Mouse (Mus musculus) gastrocnemius, postnatal 14 days (tissue): Measurements from ENCODE around the gene Gm17482. TPM values are rescaled to one million over a fixed set of nuclear protein-coding genes. Genes with fewer than 3 reads are reported as not detected.

Experiments
- DNase-seq: peaks from one replicate; pipeline ENCODE4 v3.0.0; 2021; ENCODE audit warnings: mixed read lengths
- intact Hi-C: fragments of 180-260 bp; cut with DNase I; formaldehyde crosslinking; loops from one replicate; pipeline ENCODE4 v1.15.1; 2025; ENCODE audit warnings: low total_unique reads
- total RNA-seq, 2 experiments: library from RNA; stranded (reverse); gene quantifications; 2 replicates each; pipeline ENCODE4 v1.2.3; 2021

The Gm17482 gene
- total RNA-seq, 2 experiments from 2014 or later = not detected

- intact Hi-C loops = no loop called here
Observed at GRCm38 (mm10) chr6:115284153-115284552, 57.0 kb downstream of the Gm17482 start.

GRCm38 (mm10) chr6:115286441-115286840 lies 59.3 kb downstream of the Gm17482 start:
- intact Hi-C loops = no loop called here
- DNase-seq = no peak

More at GRCm38 (mm10) chr6:115284153-115284552, 57.0 kb downstream of the Gm17482 start:
- no peak for DNase-seq

- no peak for DNase-seq
- intact Hi-C loops = no loop called here
Observed at GRCm38 (mm10) chr6:115288223-115288622, 61.1 kb downstream of the Gm17482 start.

- intact Hi-C loops = no loop called here
- DNase-seq = no peak
Observed at GRCm38 (mm10) chr6:115290561-115290960, 63.4 kb downstream of the Gm17482 start.

GRCm38 (mm10) chr6:115291068-115291467 lies 63.9 kb downstream of the Gm17482 start:
- intact Hi-C loops = no loop called here
- no peak for DNase-seq

GRCm38 (mm10) chr6:115291823-115292222 lies 64.7 kb downstream of the Gm17482 start:
- no peak for DNase-seq
- intact Hi-C loops = no loop called here

GRCm38 (mm10) chr6:115292621-115293020 lies 65.5 kb downstream of the Gm17482 start:
- intact Hi-C loops = no loop called here
- no peak for DNase-seq

- DNase-seq = no peak
- intact Hi-C loops = no loop called here
Observed at GRCm38 (mm10) chr6:115293877-115294276, 66.7 kb downstream of the Gm17482 start.

- intact Hi-C loops = no loop called here
- DNase-seq = no peak
Observed at GRCm38 (mm10) chr6:115307134-115307533, 80.0 kb downstream of the Gm17482 start.

Other genes with a start within 250 kb of the Gm17482 start
- 1 to 10 TPM; 8.5 to 8.9 TPM for gene Tamm41, start 189.5 kb upstream of the Gm17482 start, total RNA-seq
- 1 to 10 TPM; 2.2 to 2.8 TPM for gene Syn2, start 92.4 kb upstream of the Gm17482 start, total RNA-seq
- 10 to 100 TPM; 11.1 to 25.9 TPM for gene Timp4, start 24.9 kb downstream of the Gm17482 start, total RNA-seq
- 1 to 10 TPM; 4.0 to 6.7 TPM for gene Pparg, start 133.6 kb downstream of the Gm17482 start, total RNA-seq